Mouse (Mus musculus): ENCODE measurements around the gene Farsb. TPM values are rescaled to one million over a fixed set of nuclear protein-coding genes. Genes with fewer than 3 reads are reported as not detected.

Gene Farsb
- total and polyA plus RNA-seq, 2 experiments from 2014 or later = 90.0 to 138 TPM

- Histone ChIP-seq H3K4me1 (ENCODE audit: insufficient read depth, low read length) (no peaks in the 10 kb centered on the region), H3K9ac (replicated peaks; ENCODE audit: low read length, poor library complexity, severe bottlenecking) (no peak overlapping the region), H3K4me2 (ENCODE audit: low read depth, low read length, poor library complexity, severe bottlenecking) (no peak overlapping the region), H3K27me3 (ENCODE audit: insufficient read depth, low read length) (no peaks in the 10 kb centered on the region), H3K4me3 (ENCODE audit: low read depth, low read length) (no peak overlapping the region), H3K27ac (ENCODE audit: low read depth, low read length) (no peak overlapping the region), H3K36me3 (ENCODE audit: insufficient read depth, low read length) (no peaks in the 10 kb centered on the region), H3K9me3 (ENCODE audit: low read length) (no peaks in the 10 kb centered on the region)
- no peak for ATAC-seq (ENCODE audit: low FRiP score)
- DNase-seq (ENCODE audit: low spot score) = no peak
- no peak for TF ChIP-seq CTCF (IDR thresholded peaks at IDR 0.05)
- WGBS = 35% methylated on average over 7 of the region's 7 CpGs
Observed at GRCm38 (mm10) chr1:78412668-78413067, 76.0 kb downstream of the Farsb start.

- DNase-seq (ENCODE audit: low spot score) (no peak), ATAC-seq (ENCODE audit: low FRiP score) (no peak)
- Histone ChIP-seq H3K9me3 (ENCODE audit: low read length) (no peaks in the 10 kb centered on the region), H3K4me3 (ENCODE audit: low read depth, low read length) (no peak overlapping the region), H3K9ac (replicated peaks; ENCODE audit: low read length, poor library complexity, severe bottlenecking) (no peak overlapping the region), H3K27ac (ENCODE audit: low read depth, low read length) (no peak overlapping the region), H3K4me1 (ENCODE audit: insufficient read depth, low read length) (no peaks in the 10 kb centered on the region), H3K27me3 (ENCODE audit: insufficient read depth, low read length) (no peaks in the 10 kb centered on the region), H3K4me2 (ENCODE audit: low read depth, low read length, poor library complexity, severe bottlenecking) (no peak overlapping the region), H3K36me3 (ENCODE audit: insufficient read depth, low read length) (no peaks in the 10 kb centered on the region)
- 92% methylated on average over 2 of the region's 2 CpGs for WGBS
- no peak for TF ChIP-seq CTCF (IDR thresholded peaks at IDR 0.05)
Observed at GRCm38 (mm10) chr1:78409396-78409795, 79.3 kb downstream of the Farsb start.

GRCm38 (mm10) chr1:78401413-78401812 is 87.3 kb downstream of the Farsb start:
- 94% methylated on average over 4 of the region's 4 CpGs for WGBS

GRCm38 (mm10) chr1:78399755-78400154 is 88.9 kb downstream of the Farsb start:
- Histone ChIP-seq H3K4me1 (ENCODE audit: insufficient read depth, low read length) (no peaks in the 10 kb centered on the region), H3K9ac (replicated peaks; ENCODE audit: low read length, poor library complexity, severe bottlenecking) (no peak overlapping the region), H3K9me3 (ENCODE audit: low read length) (no peaks in the 10 kb centered on the region), H3K27ac (ENCODE audit: low read depth, low read length) (no peak overlapping the region), H3K27me3 (ENCODE audit: insufficient read depth, low read length) (no peaks in the 10 kb centered on the region), H3K4me3 (ENCODE audit: low read depth, low read length) (no peak overlapping the region), H3K4me2 (ENCODE audit: low read depth, low read length, poor library complexity, severe bottlenecking) (no peak overlapping the region), H3K36me3 (ENCODE audit: insufficient read depth, low read length) (no peaks in the 10 kb centered on the region)
- ATAC-seq (ENCODE audit: low FRiP score) = no peak
- DNase-seq (ENCODE audit: low spot score) = no peak
- WGBS = 78% methylated on average over 3 of the region's 3 CpGs
- no peak for TF ChIP-seq CTCF (IDR thresholded peaks at IDR 0.05)

More at GRCm38 (mm10) chr1:78401413-78401812, 87.3 kb downstream of the Farsb start:
- Histone ChIP-seq H3K36me3 (ENCODE audit: insufficient read depth, low read length) (no peaks in the 10 kb centered on the region), H3K4me3 (ENCODE audit: low read depth, low read length) (no peak overlapping the region), H3K4me1 (ENCODE audit: insufficient read depth, low read length) (no peaks in the 10 kb centered on the region), H3K9me3 (ENCODE audit: low read length) (no peaks in the 10 kb centered on the region), H3K27ac (ENCODE audit: low read depth, low read length) (no peak overlapping the region), H3K27me3 (ENCODE audit: insufficient read depth, low read length) (no peaks in the 10 kb centered on the region), H3K4me2 (ENCODE audit: low read depth, low read length, poor library complexity, severe bottlenecking) (no peak overlapping the region), H3K9ac (replicated peaks; ENCODE audit: low read length, poor library complexity, severe bottlenecking) (no peak overlapping the region)
- DNase-seq (ENCODE audit: low spot score) (no peak), ATAC-seq (ENCODE audit: low FRiP score) (no peak)
- no peak for TF ChIP-seq CTCF (IDR thresholded peaks at IDR 0.05)

- no peak for TF ChIP-seq CTCF (IDR thresholded peaks at IDR 0.05)
- Histone ChIP-seq H3K36me3 (ENCODE audit: insufficient read depth, low read length) (no peaks in the 10 kb centered on the region), H3K4me2 (ENCODE audit: low read depth, low read length, poor library complexity, severe bottlenecking) (no peak overlapping the region), H3K4me1 (ENCODE audit: insufficient read depth, low read length) (no peaks in the 10 kb centered on the region), H3K4me3 (ENCODE audit: low read depth, low read length) (no peak overlapping the region), H3K27me3 (ENCODE audit: insufficient read depth, low read length) (no peaks in the 10 kb centered on the region), H3K9me3 (ENCODE audit: low read length) (no peaks in the 10 kb centered on the region), H3K9ac (replicated peaks; ENCODE audit: low read length, poor library complexity, severe bottlenecking) (no peak overlapping the region), H3K27ac (ENCODE audit: low read depth, low read length) (no peak overlapping the region)
- DNase-seq (ENCODE audit: low spot score) (peak; percentile 11), ATAC-seq (ENCODE audit: low FRiP score) (no peak)
- 52% methylated on average over 8 of the region's 8 CpGs for WGBS
Observed at GRCm38 (mm10) chr1:78396320-78396913, 92.3 kb downstream of the Farsb start.

DNA sequence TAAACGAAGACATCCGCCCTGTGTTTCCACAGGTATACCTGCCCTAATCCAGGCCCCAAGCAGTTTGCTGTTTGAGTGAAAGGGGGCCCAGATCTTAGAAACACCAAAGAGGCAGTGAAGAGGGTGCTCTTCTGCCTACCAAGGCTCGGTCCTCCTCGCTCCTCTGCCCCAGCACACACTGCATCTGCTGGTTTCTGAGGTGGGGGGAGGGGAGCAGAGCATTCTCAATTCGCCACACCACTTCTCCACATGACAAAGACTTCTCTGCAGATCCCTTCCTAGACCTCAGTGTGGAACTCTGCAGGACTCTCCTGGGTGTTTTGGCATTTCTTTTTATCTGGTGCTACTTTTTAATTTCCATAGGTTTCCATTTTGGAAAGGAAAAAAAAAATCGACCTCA is 93.0 kb downstream of the Farsb start:
- no peaks in the 10 kb centered on the region for H3K36me3 ChIP-seq (ENCODE audit: insufficient read depth, low read length)
- no peak overlapping the region for H3K27ac ChIP-seq (ENCODE audit: low read depth, low read length)
- H3K9ac ChIP-seq (replicated peaks; ENCODE audit: low read length, poor library complexity, severe bottlenecking) = no peak overlapping the region
- no peak for TF ChIP-seq CTCF (IDR thresholded peaks at IDR 0.05)
- H3K4me1 ChIP-seq (ENCODE audit: insufficient read depth, low read length) = no peaks in the 10 kb centered on the region
- H3K9me3 ChIP-seq (ENCODE audit: low read length) = no peaks in the 10 kb centered on the region
- WGBS = 36% methylated on average over 6 of the region's 6 CpGs
- H3K4me2 ChIP-seq (ENCODE audit: low read depth, low read length, poor library complexity, severe bottlenecking) = no peak overlapping the region
- ATAC-seq (ENCODE audit: low FRiP score) (no peak), DNase-seq (ENCODE audit: low spot score) (no peak)
- H3K4me3 ChIP-seq (ENCODE audit: low read depth, low read length) = no peak overlapping the region
- no peaks in the 10 kb centered on the region for H3K27me3 ChIP-seq (ENCODE audit: insufficient read depth, low read length)
